Mouse (Mus musculus) C2C12 (cell line): ENCODE results near the gene Nlrc3. TPM values are rescaled to one million over a fixed set of nuclear protein-coding genes. Genes with fewer than 3 reads are reported as not detected.
"Not testable (repeated sequence)": the region's sequence is repeated elsewhere in the genome, so short reads cannot be mapped to it uniquely, and the experiment has no call there.

Source experiments
- H3K27me3 ChIP-seq: one replicate; pipeline ENCODE4 v1.6.1; 2011; ENCODE audit not compliant: control insufficient read depth, insufficient read depth, insufficient read length
- H3K36me3 ChIP-seq: one replicate; pipeline ENCODE4 v1.6.1; 2011; ENCODE audit not compliant: control insufficient read depth, insufficient read depth
- H3K4me3 ChIP-seq: one replicate; pipeline ENCODE4 v1.5.1; 2011; ENCODE audit warnings: mild to moderate bottlenecking, control low read depth; ENCODE audit not compliant: poor library complexity, insufficient read depth, severe bottlenecking
- H3K79me2 ChIP-seq: one replicate; pipeline ENCODE4 v1.6.1; 2011; ENCODE audit not compliant: control insufficient read depth, insufficient read depth
- H3K79me3 ChIP-seq: one replicate; pipeline ENCODE4 v1.6.1; 2011; ENCODE audit warnings: low read depth, control low read depth
- H3ac ChIP-seq: one replicate; pipeline ENCODE3; 2011; ENCODE audit warnings: low read depth; ENCODE audit not compliant: control insufficient read depth, insufficient read length
- CEBPB ChIP-seq: IDR thresholded peaks from one replicate; pipeline ENCODE4 v1.6.1; 2011; ENCODE audit warnings: low read depth, mild to moderate bottlenecking, control low read depth, moderate library complexity
- CTCF ChIP-seq: IDR thresholded peaks from one replicate; pipeline ENCODE4 v1.5.1; 2011; ENCODE audit not compliant: control insufficient read depth, insufficient read depth, insufficient read length
- FOSL1 ChIP-seq: IDR thresholded peaks from one replicate; pipeline ENCODE4 v1.8.0; 2011; ENCODE audit warnings: mild to moderate bottlenecking, low read length; ENCODE audit not compliant: poor library complexity, insufficient read depth, severe bottlenecking
- MAX ChIP-seq: IDR thresholded peaks from one replicate; pipeline ENCODE4 v1.6.1; 2011; ENCODE audit warnings: mild to moderate bottlenecking, control low read depth
- MYOD1 ChIP-seq: IDR thresholded peaks from one replicate; pipeline ENCODE4 v1.6.1; 2011; ENCODE audit warnings: low read depth; ENCODE audit not compliant: control insufficient read depth, insufficient read length
- MYOG ChIP-seq: IDR thresholded peaks from one replicate; pipeline ENCODE4 v1.6.1; 2011; ENCODE audit not compliant: control insufficient read depth, insufficient read length; ENCODE audit errors: extremely low read depth
- USF1 ChIP-seq: IDR thresholded peaks from one replicate; pipeline ENCODE4 v1.6.1; 2011; ENCODE audit warnings: low read depth, mild to moderate bottlenecking, control low read depth, moderate library complexity
- long read RNA-seq, 2 experiments: library from polyadenylated mRNA; unstranded; transcript quantifications; one replicate each; pipeline ENCODE4 v2.0.0; 2019 to 2020
- polyA plus RNA-seq: library from polyadenylated mRNA; unstranded; fragments of >200 nt; fragmentation: generic; extraction: Trizol; gene quantifications from one replicate; pipeline ENCODE4 v1.2.1, GENCODE M21; 2012; ENCODE audit warnings: missing spikeins

The Nlrc3 gene
- polyA plus RNA-seq = 0.84 TPM
- long read RNA-seq, experiment 1, partial matches to known transcripts = 1 of 1 reads
- long read RNA-seq, experiment 1, other reads (novel, unspliced or antisense) = 0 of 1 reads
- long read RNA-seq, experiment 2, partial matches to known transcripts = 10 of 19 reads
- long read RNA-seq, experiment 2, other reads (novel, unspliced or antisense) = 9 of 19 reads

DNA sequence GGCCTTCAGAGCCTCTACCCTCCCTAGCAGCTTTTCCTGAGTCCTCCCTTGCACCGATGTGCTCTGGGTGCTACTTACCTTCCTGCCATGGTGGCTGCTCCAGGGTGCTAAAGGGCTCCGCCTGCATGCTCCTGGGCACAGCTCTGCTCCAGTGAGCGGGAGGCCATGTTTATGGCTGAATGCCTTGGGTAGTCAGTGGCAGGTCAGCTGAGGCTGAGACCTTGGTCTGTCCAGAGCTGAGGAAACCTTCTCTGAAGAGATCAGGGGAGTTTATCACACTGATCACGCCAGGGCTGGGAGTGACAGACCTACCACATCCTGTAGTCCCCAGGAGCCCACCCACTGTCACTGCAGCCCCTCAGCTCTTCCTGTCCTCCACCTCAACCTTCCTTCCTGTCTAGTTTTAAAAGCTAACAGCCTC is at the start of gene Nlrc3:
Nlrc3 (minus strand) TSS at position 382 of the 421 bp plus-strand sequence.
- no peaks in the 10 kb centered on the region for H3K79me2 ChIP-seq

DNA sequence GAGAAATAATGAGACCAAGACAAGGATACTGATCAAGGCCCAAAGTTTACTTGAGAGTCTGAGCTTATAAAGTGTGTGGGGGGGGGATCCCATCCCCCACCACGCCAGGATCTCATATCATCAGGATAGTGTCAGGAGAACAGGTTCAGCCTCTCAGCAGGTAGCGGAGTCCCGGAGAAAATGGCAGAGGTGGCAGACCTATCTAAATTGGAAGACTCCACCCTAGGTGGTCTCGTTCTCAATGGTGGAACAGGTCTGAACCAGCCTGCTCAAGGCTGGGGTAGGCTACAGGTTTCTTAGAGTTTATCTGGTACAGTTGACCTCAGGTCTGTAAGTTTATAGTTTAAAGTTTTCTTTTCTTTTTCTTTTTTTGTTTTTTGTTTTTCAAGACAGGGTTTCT is 46.3 kb upstream of the Nlrc3 start:
- Histone ChIP-seq H3K79me3 (no peaks in the 10 kb centered on the region), H3K4me3 (no peak overlapping the region), H3K36me3 (no peaks in the 10 kb centered on the region), H3K27me3 (no peaks in the 10 kb centered on the region), H3ac (no peak overlapping the region), H3K79me2 (no peaks in the 10 kb centered on the region)
- TF ChIP-seq CEBPB (no peak), CTCF (no peak), MAX (no peak), FOSL1 (no peak), MYOD1 (no peak), USF1 (no peak), MYOG (no peak)

More for the DNA sequence above, at the start of gene Nlrc3:
- H3ac ChIP-seq = no peak within 1 kb of the TSS
- no peaks in the 10 kb centered on the region for H3K79me3 ChIP-seq
- no peaks in the 10 kb centered on the region for H3K27me3 ChIP-seq
- TF ChIP-seq CEBPB (no peak), MYOG (no peak), CTCF (no peak)
- H3K36me3 ChIP-seq = peaks cover 22% of the 10 kb centered on the region
- no peak within 1 kb of the TSS for H3K4me3 ChIP-seq

GRCm38 (mm10) chr16:4021241-4021640 is 44.8 kb upstream of the Nlrc3 start:
- Histone ChIP-seq H3K79me2 (no peaks in the 10 kb centered on the region), H3K27me3 (no peaks in the 10 kb centered on the region), H3K36me3 (no peaks in the 10 kb centered on the region), H3ac (no peak overlapping the region), H3K4me3 (no peak overlapping the region), H3K79me3 (no peaks in the 10 kb centered on the region)
- TF ChIP-seq CEBPB = no peak
- TF ChIP-seq FOSL1 = no peak
- TF ChIP-seq USF1 = no peak
- TF ChIP-seq CTCF = no peak
- no peak for TF ChIP-seq MAX
- no peak for TF ChIP-seq MYOG
- TF ChIP-seq MYOD1 = no peak

DNA sequence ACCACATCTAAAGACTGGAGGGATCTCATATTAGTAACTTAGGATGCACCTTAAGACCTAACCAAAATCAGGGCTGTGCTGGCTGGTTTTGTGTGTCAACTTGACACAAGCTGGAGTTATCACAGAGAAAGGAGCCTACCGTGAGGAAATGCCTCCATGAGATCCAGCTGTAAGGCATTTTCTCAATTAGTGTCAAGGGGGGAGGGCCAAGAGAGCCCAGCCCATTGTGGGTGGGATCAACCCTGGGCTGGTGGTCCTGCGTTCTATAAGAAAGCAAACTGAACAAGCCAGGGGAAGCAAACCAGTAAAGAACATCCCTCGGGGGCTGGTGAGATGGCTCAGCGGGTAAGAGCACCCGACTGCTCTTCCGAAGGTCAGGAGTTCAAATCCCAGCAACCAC is 41.0 kb upstream of the Nlrc3 start:
- H3K79me3 ChIP-seq, H3K79me2 ChIP-seq: not testable (repeated sequence)

GRCm38 (mm10) chr16:4016786-4017185 is 40.4 kb upstream of the Nlrc3 start:
- H3ac ChIP-seq, H3K27me3 ChIP-seq, H3K4me3 ChIP-seq, H3K79me3 ChIP-seq, H3K79me2 ChIP-seq, H3K36me3 ChIP-seq: not testable (repeated sequence)

More for the DNA sequence above, 41.0 kb upstream of the Nlrc3 start:
- not testable (repeated sequence) for H3K27me3 ChIP-seq, H3K36me3 ChIP-seq, H3ac ChIP-seq, H3K4me3 ChIP-seq

DNA sequence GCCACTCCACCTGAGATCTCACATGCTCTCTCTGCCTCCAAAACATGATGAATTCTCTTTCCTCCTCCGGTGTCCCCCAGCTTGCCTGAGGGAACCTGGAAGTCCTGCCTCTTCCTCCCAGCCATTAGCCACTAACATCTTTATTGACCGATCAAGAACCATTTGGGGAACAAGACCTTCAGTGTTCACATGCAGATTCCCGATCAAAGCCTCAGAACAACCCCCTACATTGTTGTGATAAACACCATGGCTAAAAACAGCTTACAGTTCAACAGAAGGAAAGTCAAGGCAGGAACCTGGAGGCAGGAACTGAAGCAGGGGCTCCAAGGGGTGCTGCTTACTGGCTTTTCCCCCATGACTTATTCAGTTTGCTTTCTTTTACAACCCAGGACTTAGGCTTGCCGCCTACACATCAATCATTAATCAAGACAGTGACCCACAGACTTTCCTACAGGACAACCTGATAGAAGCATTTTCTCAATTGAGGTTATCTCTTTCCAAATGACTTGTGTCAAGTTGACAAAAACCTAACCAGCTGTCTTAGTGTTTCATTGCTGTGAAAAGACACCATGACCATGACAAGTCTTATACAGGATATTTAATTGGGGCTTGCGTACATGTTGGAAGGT is 37.7 kb upstream of the Nlrc3 start:
- no peaks in the 10 kb centered on the region for H3K27me3 ChIP-seq
- no peaks in the 10 kb centered on the region for H3K36me3 ChIP-seq
- TF ChIP-seq FOSL1 (no peak), CEBPB (no peak), USF1 (no peak), MYOD1 (no peak), CTCF (no peak), MAX (no peak), MYOG (no peak)
- H3K4me3 ChIP-seq = no peak overlapping the region
- H3ac ChIP-seq = no peak overlapping the region
- no peaks in the 10 kb centered on the region for H3K79me3 ChIP-seq
- H3K79me2 ChIP-seq = no peaks in the 10 kb centered on the region
